Mouse (Mus musculus) liver, embryonic 14.5 days (tissue): ENCODE measurements at regions not wholly inside any gene's neighbourhood (a gene's known extent, or its start where the extent isn't known, plus 50 kb on each side); places are given as distances from the start of the nearest gene placed in this dataset.

Source experiments
- CTCF ChIP-seq: IDR thresholded peaks from 2 replicates; pipeline ENCODE4 v1.5.1; 2016; ENCODE audit warnings: antibody characterized with exemption, low read depth, control low read depth
- EP300 ChIP-seq: IDR thresholded peaks from 2 replicates; pipeline ENCODE4 v1.6.1; 2016; ENCODE audit warnings: antibody characterized with exemption, low read depth

DNA sequence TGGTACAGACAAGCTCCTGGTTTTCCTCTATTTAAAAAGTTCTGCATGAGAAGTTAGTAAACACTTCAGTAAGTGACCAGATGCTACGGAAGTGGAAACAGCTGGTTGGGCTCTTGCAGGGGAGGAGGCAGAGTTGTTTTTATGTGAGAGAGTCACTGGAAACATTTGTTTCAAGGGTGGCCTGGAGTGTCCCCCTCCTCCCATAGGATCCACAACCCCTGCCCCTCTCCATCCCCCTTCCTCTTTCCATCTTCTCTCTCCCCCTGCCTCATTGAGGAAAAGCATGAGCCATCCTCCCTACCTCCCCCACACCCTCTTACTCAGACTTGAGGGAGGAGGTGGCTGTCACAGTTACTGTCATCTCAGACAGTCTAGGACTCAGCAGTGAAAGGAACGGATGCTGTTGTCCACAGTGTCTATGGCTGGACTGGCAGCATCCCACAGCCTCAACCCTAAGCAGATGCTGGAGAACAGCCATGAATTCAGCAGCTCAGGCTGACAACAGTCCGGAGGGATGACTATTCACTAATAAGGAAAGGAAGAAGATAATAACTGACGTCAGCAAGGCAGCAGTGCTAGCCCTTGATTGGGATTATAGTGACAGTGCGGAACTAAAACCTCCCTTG lies 93.9 kb downstream of the Iyd start:
- TF ChIP-seq CTCF: no peak
- TF ChIP-seq EP300: no peak
